Mouse (Mus musculus) limb, embryonic 15.5 days (tissue): ENCODE results near the gene Gnpat. TPM values are rescaled to one million over a fixed set of nuclear protein-coding genes. Genes with fewer than 3 reads are reported as not detected.

Experiments
- ATAC-seq: fragments of 200-750 bp; cut with Nextera tagmentation; 2 replicates; pipeline ENCODE4 v1.8.0; 2017; ENCODE audit warnings: low read depth, moderate TSS enrichment; ENCODE audit not compliant: insufficient number of reproducible peaks, low FRiP score, low TSS enrichment
- H3K27ac ChIP-seq: fragments of 300-500 bp; sonication (generic); 2 replicates; pipeline ENCODE4 v1.5.1; 2015; ENCODE audit warnings: moderate library complexity, mild to moderate bottlenecking, inconsistent platforms
- H3K27me3 ChIP-seq: fragments of 300-500 bp; sonication (generic); 2 replicates; pipeline ENCODE4 v1.6.1; 2015; ENCODE audit warnings: inconsistent platforms
- H3K36me3 ChIP-seq: fragments of 300-500 bp; sonication (generic); 2 replicates; pipeline ENCODE4 v1.6.1; 2015; ENCODE audit warnings: inconsistent platforms
- H3K4me1 ChIP-seq: fragments of 300-500 bp; sonication (generic); 2 replicates; pipeline ENCODE4 v1.6.1; 2015; ENCODE audit warnings: inconsistent platforms
- H3K4me2 ChIP-seq: fragments of 300-500 bp; sonication (generic); 2 replicates; pipeline ENCODE4 v1.6.1; 2015; ENCODE audit warnings: mild to moderate bottlenecking, inconsistent platforms
- H3K4me3 ChIP-seq: fragments of 300-500 bp; sonication (generic); 2 replicates; pipeline ENCODE4 v1.5.1; 2015; ENCODE audit warnings: mild to moderate bottlenecking, inconsistent platforms
- H3K9ac ChIP-seq: fragments of 300-500 bp; sonication (generic); 2 replicates; pipeline ENCODE4 v1.6.1; 2015; ENCODE audit warnings: inconsistent platforms
- H3K9me3 ChIP-seq: fragments of 300-500 bp; sonication (generic); 2 replicates; pipeline ENCODE4 v1.6.1; 2016; ENCODE audit warnings: inconsistent platforms
- WGBS: fragments of 180-500 bp; shearing (Covaris S2); methylation state at CpG from one replicate; pipeline ENCODE4 v1.1.7; 2015; 5-methylcytosine and 5-hydroxymethylcytosine counted together
- polyA plus RNA-seq: library from polyadenylated mRNA; unstranded; fragments of >200 nt; fragmentation: Nextera tagmentation; extraction: Ambion mirVana; gene quantifications from 2 replicates; pipeline ENCODE4 v1.2.1, GENCODE M21; 2015

Gnpat gene
- polyA plus RNA-seq, 1 experiment from 2014 or later, result 83.9 TPM

GRCm38 (mm10) chr8:124930086-124930485, 67.3 kb downstream of the Gnpat start:
- Histone ChIP-seq H3K27me3 (no peaks in the 10 kb centered on the region), H3K9ac (no peak overlapping the region), H3K4me2 (no peak overlapping the region), H3K4me1 (peaks cover 30% of the 10 kb centered on the region), H3K27ac (no peak overlapping the region), H3K4me3 (no peak overlapping the region), H3K36me3 (0 out of 2 replicates have a peak, but pooled peaks cover 7% of the 10 kb centered on the region), H3K9me3 (no peaks in the 10 kb centered on the region)
- 74% methylated on average over 13 of the region's 13 CpGs for WGBS
- ATAC-seq, result no peak

DNA sequence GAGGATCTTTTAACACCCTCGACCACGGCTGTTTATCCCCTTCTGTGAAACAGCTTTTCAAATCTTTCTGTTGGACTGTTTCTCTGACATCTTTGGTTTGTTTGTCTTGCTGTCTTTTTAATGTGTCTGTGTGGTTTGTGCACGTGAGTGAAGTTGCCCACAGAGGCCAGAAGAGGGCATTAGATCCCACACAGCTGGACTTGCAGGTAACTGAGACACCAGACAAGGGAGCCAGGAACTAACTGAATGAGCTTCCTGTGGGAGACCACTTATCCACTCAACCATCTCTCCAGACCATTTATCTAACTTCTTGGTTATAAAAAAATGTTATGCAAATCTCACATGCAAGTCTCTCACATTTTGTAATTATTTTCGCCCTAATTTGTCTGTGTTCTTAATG, 67.8 kb downstream of the Gnpat start:
- ATAC-seq, result no peak
- Histone ChIP-seq H3K4me3 (no peak overlapping the region), H3K9me3 (no peaks in the 10 kb centered on the region), H3K36me3 (0 out of 2 replicates have a peak, but pooled peaks cover 6% of the 10 kb centered on the region), H3K27ac (no peak overlapping the region), H3K4me2 (no peak overlapping the region), H3K4me1 (peaks cover 26% of the 10 kb centered on the region), H3K9ac (no peak overlapping the region), H3K27me3 (no peaks in the 10 kb centered on the region)
- 68% methylated on average over 4 of the region's 4 CpGs for whole genome bisulfite sequencing

GRCm38 (mm10) chr8:124932435-124932834, 69.6 kb downstream of the Gnpat start:
- no peaks in the 10 kb centered on the region for H3K9me3 ChIP-seq
- WGBS, result 81% methylated on average over 3 of the region's 3 CpGs
- H3K27me3 ChIP-seq, result no peaks in the 10 kb centered on the region
- peaks cover 10% of the 10 kb centered on the region for H3K4me1 ChIP-seq
- H3K9ac ChIP-seq, result no peak overlapping the region
- H3K4me3 ChIP-seq, result no peak overlapping the region
- no peak overlapping the region for H3K4me2 ChIP-seq
- H3K36me3 ChIP-seq, result 0 out of 2 replicates have a peak, but pooled peaks cover 4% of the 10 kb centered on the region
- no peak for ATAC-seq
- H3K27ac ChIP-seq, result no peak overlapping the region

DNA sequence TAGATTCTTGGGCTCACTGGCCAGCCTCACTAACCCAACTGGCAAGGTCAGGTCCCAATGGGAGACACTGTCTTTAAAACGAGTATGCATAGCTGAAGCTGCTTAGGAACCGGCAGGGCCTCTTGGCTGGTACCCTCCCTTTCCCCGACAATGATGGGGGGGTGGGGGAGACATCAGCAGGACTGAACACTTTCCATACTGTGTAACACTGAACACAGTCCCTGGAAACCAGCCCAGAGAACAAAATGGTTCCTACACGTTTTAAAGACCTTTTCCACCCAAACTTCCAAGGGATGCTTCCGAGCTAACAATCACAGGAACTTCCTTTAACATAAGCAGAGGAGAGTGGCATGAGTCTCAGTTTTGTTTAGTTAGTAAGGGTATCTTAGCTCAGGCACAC, 72.3 kb downstream of the Gnpat start:
- H3K4me3 ChIP-seq, result no peak overlapping the region
- no peak overlapping the region for H3K4me2 ChIP-seq
- H3K27ac ChIP-seq, result no peak overlapping the region
- peaks cover 4% of the 10 kb centered on the region for H3K4me1 ChIP-seq
- peaks cover 21% of the 10 kb centered on the region; the same call in 1 of the 2 replicates for H3K36me3 ChIP-seq
- no peak overlapping the region for H3K9ac ChIP-seq
- no peaks in the 10 kb centered on the region for H3K9me3 ChIP-seq
- no peaks in the 10 kb centered on the region for H3K27me3 ChIP-seq
- ATAC-seq, result no peak
- 84% methylated on average over 5 of the region's 5 CpGs for WGBS

- Histone ChIP-seq H3K27me3 (no peaks in the 10 kb centered on the region), H3K4me1 (no peaks in the 10 kb centered on the region; the same call in 1 of the 2 replicates), H3K9me3 (no peaks in the 10 kb centered on the region), H3K9ac (no peak overlapping the region), H3K4me2 (no peak overlapping the region), H3K36me3 (peaks cover 31% of the 10 kb centered on the region), H3K4me3 (no peak overlapping the region), H3K27ac (no peak overlapping the region)
- ATAC-seq, result no peak
- WGBS, result 94% methylated on average over 10 of the region's 10 CpGs
Measured at GRCm38 (mm10) chr8:124936699-124937098, 73.9 kb downstream of the Gnpat start.

DNA sequence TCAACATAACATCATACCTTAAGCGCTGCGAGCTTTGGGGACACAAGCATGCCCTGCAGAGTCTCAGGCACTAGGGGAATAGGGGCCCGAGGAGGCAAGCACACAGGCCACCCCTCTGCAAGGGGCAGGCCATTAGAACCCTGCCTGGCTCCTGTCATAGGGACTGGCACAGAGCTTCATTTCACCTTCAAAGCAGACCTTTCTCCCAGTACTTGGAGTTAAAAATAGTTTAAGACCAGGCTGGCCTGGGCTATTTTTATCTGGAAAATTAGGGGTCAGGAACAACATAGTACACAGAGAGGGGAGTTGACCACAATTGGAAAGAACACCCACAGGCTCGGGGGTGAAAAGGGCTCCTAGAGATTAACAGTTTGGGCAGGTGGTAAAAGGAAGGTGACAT, 74.5 kb downstream of the Gnpat start:
- Histone ChIP-seq H3K27ac (no peak overlapping the region), H3K36me3 (peaks cover 33% of the 10 kb centered on the region), H3K4me1 (no peaks in the 10 kb centered on the region; the same call in 1 of the 2 replicates), H3K4me2 (no peak overlapping the region), H3K9ac (no peak overlapping the region), H3K27me3 (no peaks in the 10 kb centered on the region), H3K4me3 (no peak overlapping the region), H3K9me3 (no peaks in the 10 kb centered on the region)
- no peak for ATAC-seq
- 90% methylated on average over 4 of the region's 4 CpGs for WGBS

Other genes starting within 250 kb of the Gnpat start
- gene 2310022B05Rik, start 199.7 kb upstream of the Gnpat start, polyA plus RNA-seq, result 34.2 and 36.6 TPM in 2 replicates
- 41.6 and 43.0 TPM in 2 replicates for gene Ttc13, start 141.1 kb upstream of the Gnpat start, polyA plus RNA-seq
- 18.4 and 19.5 TPM in 2 replicates for gene Arv1, start 140.9 kb upstream of the Gnpat start, polyA plus RNA-seq
- gene Fam89a, start 111.2 kb upstream of the Gnpat start, polyA plus RNA-seq, result 5.5 and 7.4 TPM in 2 replicates
- 0.06 and 0.14 TPM in 2 replicates for gene Trim67, start 69.9 kb upstream of the Gnpat start, polyA plus RNA-seq
- gene 2810004N23Rik, start 87 bp downstream of the Gnpat start, polyA plus RNA-seq, result 40.2 and 41.9 TPM in 2 replicates
- 6.3 and 8.1 TPM in 2 replicates for gene Exoc8, start 34.7 kb downstream of the Gnpat start, polyA plus RNA-seq
- 10.6 and 11.8 TPM in 2 replicates for gene Sprtn, start 34.9 kb downstream of the Gnpat start, polyA plus RNA-seq
- gene Egln1, start 86.3 kb downstream of the Gnpat start, polyA plus RNA-seq, result 13.4 and 16.5 TPM in 2 replicates
- gene Tsnax, start 150.0 kb downstream of the Gnpat start, polyA plus RNA-seq, result 122 and 127 TPM in 2 replicates
- 2.3 TPM in 2 replicates for gene Disc1, start 191.2 kb downstream of the Gnpat start, polyA plus RNA-seq